Mouse (Mus musculus) kidney, adult 2 months (tissue): Measurements from ENCODE around the gene Gpr146.

Experiments
- CTCF ChIP-seq: fragments of 200-500 bp; conservative IDR thresholded peaks from 2 replicates; pipeline ENCODE4 v1.5.1; 2011; ENCODE audit warnings: low read depth, mild to moderate bottlenecking, control low read depth, low read length, moderate library complexity, mixed read lengths; ENCODE audit not compliant: insufficient read depth, insufficient read length
- POLR2A ChIP-seq: fragments of 200-500 bp; IDR thresholded peaks from one replicate; pipeline ENCODE4 v1.6.1; 2011; ENCODE audit warnings: low read depth, low read length, control low read depth

DNA sequence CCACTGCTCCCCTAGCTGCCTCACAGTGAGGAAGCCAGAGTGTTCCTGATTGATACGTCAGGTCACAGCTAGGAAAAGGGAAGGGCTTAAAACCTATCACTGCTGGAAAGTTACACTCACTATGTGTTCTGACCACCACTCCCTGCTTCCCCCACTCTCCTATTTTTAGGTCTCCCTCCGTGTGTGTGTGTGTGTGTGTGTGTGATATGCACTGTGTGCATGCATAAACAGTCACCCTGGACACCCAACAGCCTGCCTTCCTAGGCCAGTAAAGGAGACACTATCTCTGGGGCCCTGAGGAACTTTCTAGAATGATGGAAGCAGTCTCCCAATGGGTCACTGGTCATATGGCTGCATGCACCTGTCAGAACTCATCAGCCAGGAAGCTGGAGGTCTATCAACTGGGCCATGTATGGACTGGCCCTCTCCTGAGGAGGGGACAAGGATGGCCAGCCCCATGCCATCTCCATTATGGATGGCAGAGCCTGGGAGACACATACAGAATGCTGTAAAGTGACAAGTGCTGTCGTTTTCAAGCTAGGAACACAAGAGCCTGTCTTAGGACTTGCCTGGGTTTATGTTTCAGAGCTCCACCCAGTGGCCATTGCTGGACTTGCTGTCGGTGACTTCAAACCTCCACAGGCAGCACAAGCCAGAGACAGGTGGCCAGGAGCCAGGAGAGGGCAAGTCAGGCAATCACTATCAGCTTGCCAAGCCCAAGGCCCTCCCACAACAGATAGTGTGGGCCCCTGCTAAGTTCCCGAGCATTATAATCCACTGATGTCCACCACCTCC lies 20.7 kb downstream of the Gpr146 start:
- TF ChIP-seq CTCF, result peak; percentile 92
- TF ChIP-seq POLR2A, result no peak
